Mouse (Mus musculus) MEL (cell line): ENCODE measurements around the gene 3110082I17Rik. TPM values are rescaled to one million over a fixed set of nuclear protein-coding genes. Genes with fewer than 3 reads are reported as not detected.

Source experiments
- DNase-seq: peaks from one replicate; pipeline ENCODE4 v3.0.0; 2011; ENCODE audit warnings: low read depth, low spot score
- H3K27ac ChIP-seq: 2 replicates; pipeline ENCODE4 v1.5.1; 2012; ENCODE audit warnings: low read depth, mild to moderate bottlenecking, control low read depth, low read length, moderate library complexity; ENCODE audit not compliant: control insufficient read depth
- H3K27me3 ChIP-seq, 2 experiments: fragments of 150-350 bp in 1 of 2; sonication (generic) in 1 of 2; 2 replicates each; pipeline ENCODE4 v1.6.1; 2012; ENCODE audit warnings: low read length in 2 of 2, mild to moderate bottlenecking in 2 of 2, improper control_type of control experiment in 1 of 2, moderate library complexity in 1 of 2; ENCODE audit not compliant: insufficient read depth in 2 of 2, control insufficient read depth in 1 of 2
- H3K36me3 ChIP-seq, 2 experiments: 2 replicates each; pipeline ENCODE4 v1.6.1; 2012 to 2014; ENCODE audit warnings: low read length in 2 of 2, improper control_type of control experiment in 1 of 2, inconsistent platforms in 1 of 2, mild to moderate bottlenecking in 1 of 2; ENCODE audit not compliant: insufficient read depth in 2 of 2, control insufficient read depth in 1 of 2
- H3K4me1 ChIP-seq, 2 experiments: fragments of 150-350 bp in 1 of 2; sonication (generic) in 1 of 2; 2 replicates each; pipeline ENCODE4 v1.6.1; 2012; ENCODE audit warnings: low read length in 2 of 2, improper control_type of control experiment in 1 of 2, mild to moderate bottlenecking in 1 of 2; ENCODE audit not compliant: insufficient read depth in 2 of 2, control insufficient read depth in 1 of 2
- H3K4me3 ChIP-seq, 2 experiments: fragments of 150-350 bp in 1 of 2; sonication (generic) in 1 of 2; 2 replicates each; pipeline ENCODE4 v1.5.1; 2012; ENCODE audit warnings: low read depth in 2 of 2, low read length in 2 of 2, mild to moderate bottlenecking in 2 of 2, moderate library complexity in 2 of 2, control low read depth in 1 of 2, improper control_type of control experiment in 1 of 2; ENCODE audit not compliant: control insufficient read depth in 1 of 2, insufficient read depth in 1 of 2
- H3K79me2 ChIP-seq: 2 replicates; pipeline ENCODE4 v1.6.1; 2012; ENCODE audit warnings: mild to moderate bottlenecking, low read length, moderate library complexity; ENCODE audit not compliant: control insufficient read depth, poor library complexity, insufficient read depth
- H3K9ac ChIP-seq: 2 replicates; pipeline ENCODE4 v1.6.1; 2012; ENCODE audit warnings: low read depth, mild to moderate bottlenecking, control low read depth, low read length, moderate library complexity; ENCODE audit not compliant: control insufficient read depth, poor library complexity, severe bottlenecking
- H3K9me3 ChIP-seq: fragments of 150-350 bp; sonication (generic); replicated peaks from 2 replicates; pipeline ENCODE4 v1.6.1; 2012; ENCODE audit warnings: mild to moderate bottlenecking, low read length, improper control_type of control experiment, moderate library complexity; ENCODE audit not compliant: insufficient read depth
- ELF1 ChIP-seq: IDR thresholded peaks from 2 replicates; pipeline ENCODE4 v1.6.1; 2014; ENCODE audit warnings: low read depth, mild to moderate bottlenecking, inconsistent platforms, low read length, improper control_type of control experiment, moderate library complexity
- ETS1 ChIP-seq: IDR thresholded peaks from 2 replicates; pipeline ENCODE4 v1.6.1; 2012; ENCODE audit warnings: low read depth, mild to moderate bottlenecking, inconsistent platforms, low read length, improper control_type of control experiment, moderate library complexity
- HCFC1 ChIP-seq: IDR thresholded peaks from 2 replicates; pipeline ENCODE4 v1.6.1; 2012; ENCODE audit warnings: low read depth, mild to moderate bottlenecking, inconsistent platforms, low read length, improper control_type of control experiment, moderate library complexity
- JUND ChIP-seq: IDR thresholded peaks from 2 replicates; pipeline ENCODE4 v1.6.1; 2011; ENCODE audit warnings: low read depth, mild to moderate bottlenecking, improper control_type of control experiment, low read length
- KAT2A ChIP-seq: conservative IDR thresholded peaks from 2 replicates; pipeline ENCODE4 v1.6.1; 2012; ENCODE audit warnings: low read depth, low read length, improper control_type of control experiment, inconsistent platforms
- MAZ ChIP-seq: IDR thresholded peaks from 2 replicates; pipeline ENCODE4 v1.6.1; 2012; ENCODE audit warnings: low read depth, mild to moderate bottlenecking, inconsistent platforms, low read length, improper control_type of control experiment
- MXI1 ChIP-seq: IDR thresholded peaks from 2 replicates; pipeline ENCODE4 v1.6.1; 2011; ENCODE audit warnings: mild to moderate bottlenecking, low read depth, low read length, improper control_type of control experiment
- MYB ChIP-seq: IDR thresholded peaks from 2 replicates; pipeline ENCODE4 v1.6.1; 2011; ENCODE audit warnings: mild to moderate bottlenecking, low read depth, low read length, improper control_type of control experiment
- MYC ChIP-seq: IDR thresholded peaks from 2 replicates; pipeline ENCODE4 v1.6.1; 2011; ENCODE audit warnings: low read depth, mild to moderate bottlenecking, low read length, improper control_type of control experiment, moderate library complexity
- NRF1 ChIP-seq: IDR thresholded peaks from 2 replicates; pipeline ENCODE4 v1.6.1; 2014; ENCODE audit warnings: low read depth, mild to moderate bottlenecking, inconsistent platforms, low read length, improper control_type of control experiment, moderate library complexity; ENCODE audit not compliant: poor library complexity, insufficient read depth, severe bottlenecking
- POLR2A ChIP-seq, 2 experiments: IDR thresholded peaks; 2 replicates each; pipeline ENCODE4 v1.6.1; 2011 to 2012; ENCODE audit warnings: low read length in 2 of 2, mild to moderate bottlenecking in 2 of 2, control low read depth in 1 of 2, improper control_type of control experiment in 1 of 2, low read depth in 1 of 2, moderate library complexity in 1 of 2; ENCODE audit not compliant: control insufficient read depth in 1 of 2, insufficient read depth in 1 of 2, poor library complexity in 1 of 2
- POLR2AphosphoS5 ChIP-seq: IDR thresholded peaks from 2 replicates; pipeline ENCODE4 v1.6.1; 2012; ENCODE audit warnings: low read depth, borderline replicate concordance, mild to moderate bottlenecking, inconsistent platforms, low read length, moderate library complexity, mixed read lengths
- SIN3A ChIP-seq: IDR thresholded peaks from 2 replicates; pipeline ENCODE4 v1.6.1; 2012; ENCODE audit warnings: low read length, improper control_type of control experiment, inconsistent platforms
- TCF12 ChIP-seq: IDR thresholded peaks from 2 replicates; pipeline ENCODE4 v1.6.1; 2014; ENCODE audit warnings: low read depth, mild to moderate bottlenecking, inconsistent platforms, low read length, improper control_type of control experiment, moderate library complexity
- USF1 ChIP-seq: IDR thresholded peaks from 2 replicates; pipeline ENCODE4 v1.6.1; 2014; ENCODE audit warnings: low read depth, mild to moderate bottlenecking, inconsistent platforms, low read length, improper control_type of control experiment, moderate library complexity
- ZNF384 ChIP-seq: IDR thresholded peaks from 2 replicates; pipeline ENCODE4 v1.6.1; 2012; ENCODE audit warnings: low read depth, mild to moderate bottlenecking, inconsistent platforms, low read length, improper control_type of control experiment
- polyA plus RNA-seq, 2 experiments: library from polyadenylated mRNA; stranded (reverse) in 1 of 2; unstranded in 1 of 2; fragments of >175 nt in 1 of 2; fragments of >200 nt in 1 of 2; gene quantifications; 2 replicates each; pipeline versions ENCODE4 v1.2.1 to v1.2.4; 2012; ENCODE audit warnings: low replicate concordance in 2 of 2, low read depth in 1 of 2; ENCODE audit not compliant: insufficient read length in 2 of 2, insufficient read depth in 1 of 2, missing spikeins in 1 of 2
- total RNA-seq: library from RNA; depleted of rRNA; stranded (reverse); fragments of 300-350 nt; gene quantifications from 2 replicates; pipeline ENCODE4 v1.2.3, GENCODE M21; 2012

The 3110082I17Rik gene
- total and polyA plus RNA-seq, 3 experiments, result 58.1 to 79.5 TPM; not detected in 1

GRCm38 (mm10) chr5:139325395-139325966, 134.8 kb downstream of the 3110082I17Rik start, which contains the start of gene Adap1 (continued):
- TF ChIP-seq MAZ, result no peak
- 0 out of 2 replicates have a peak, but pooled peaks have one; percentile 44 for TF ChIP-seq SIN3A
- TF ChIP-seq KAT2A, result no peak

DNA sequence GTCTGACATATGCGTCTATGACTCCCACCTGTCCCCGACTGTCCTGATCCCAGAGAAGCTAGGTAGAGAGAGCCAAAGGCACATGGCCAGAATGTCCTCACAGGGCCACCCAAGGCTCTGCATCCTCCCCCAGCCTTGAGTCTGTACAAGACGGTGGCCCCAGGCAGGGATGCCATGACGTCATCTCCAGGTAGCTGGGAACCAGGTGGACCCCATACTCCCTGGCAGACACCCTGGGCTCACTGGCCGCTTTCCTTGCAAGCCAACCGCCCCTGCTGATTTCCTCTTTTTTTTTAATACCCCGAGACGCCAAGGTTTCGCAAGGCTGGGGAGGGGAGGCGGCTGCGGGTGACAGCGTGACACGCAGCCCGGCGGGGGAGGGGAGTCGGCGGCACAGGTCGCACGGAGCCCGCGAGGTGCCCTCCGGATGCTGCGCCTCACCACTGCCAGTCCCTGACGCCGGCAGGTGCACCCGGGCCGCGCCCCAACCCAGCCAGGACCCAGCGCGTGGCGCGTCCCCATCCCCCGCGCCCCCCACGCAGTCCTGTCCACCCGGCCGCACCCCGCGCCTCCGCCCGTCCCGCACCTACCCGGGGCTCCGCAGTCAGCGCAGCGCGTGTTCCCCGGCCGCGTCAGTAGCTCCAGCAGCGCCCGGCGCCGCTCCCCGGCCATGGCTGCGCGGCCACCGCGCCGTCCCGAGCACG, 135.5 kb downstream of the 3110082I17Rik start:
- DNase-seq, result peak; percentile 65
- Histone ChIP-seq H3K27ac (peak overlapping the region; percentile 35; the same call in 1 of the 2 replicates), H3K4me3 (peak overlapping the region; percentile 63 to 80), H3K27me3 (no peaks in the 10 kb centered on the region), H3K79me2 (peaks cover 14% of the 10 kb centered on the region), H3K9ac (peak overlapping the region; percentile 80), H3K36me3 (peaks cover 0 to 4% of the 10 kb centered on the region in 2 experiments; a peak in 2 of 4 replicates), H3K4me1 (peaks cover 3 to 27% of the 10 kb centered on the region in 2 experiments; a peak in 3 of 4 replicates), H3K9me3 (no peaks in the 10 kb centered on the region)
- TF ChIP-seq MYB (no peak), MXI1 (0 out of 2 replicates have a peak, but pooled peaks have one; percentile 38), SIN3A (0 out of 2 replicates have a peak, but pooled peaks have one; percentile 32), TCF12 (0 out of 2 replicates have a peak, but pooled peaks have one; percentile 3), ZNF384 (peak; percentile 63; the same call in 1 of the 2 replicates), POLR2AphosphoS5 (no peak)

GRCm38 (mm10) chr5:139324045-139324491, 136.3 kb downstream of the 3110082I17Rik start:
- Histone ChIP-seq H3K9ac (peak overlapping the region; percentile 80), H3K4me1 (peaks cover 3 to 27% of the 10 kb centered on the region in 2 experiments; a peak in 3 of 4 replicates), H3K9me3 (no peaks in the 10 kb centered on the region), H3K27me3 (no peaks in the 10 kb centered on the region), H3K79me2 (peaks cover 14% of the 10 kb centered on the region), H3K27ac (no peak overlapping the region), H3K4me3 (peak overlapping the region; percentile 63 to 80; a peak in 3 of 4 replicates), H3K36me3 (peaks cover 0 to 4% of the 10 kb centered on the region in 2 experiments; a peak in 2 of 4 replicates)
- TF ChIP-seq NRF1, result no peak
- TF ChIP-seq MYC, result no peak
- TF ChIP-seq KAT2A, result no peak
- TF ChIP-seq ZNF384, result no peak
- TF ChIP-seq ELF1, result no peak
- no peak for TF ChIP-seq POLR2AphosphoS5
- no peak for TF ChIP-seq POLR2A (IDR thresholded peaks at IDR 0.05; ENCODE audit: control insufficient read depth in 1 of 2, insufficient read depth in 1 of 2, low read depth in 1 of 2, low read length in 2 of 2, poor library complexity in 1 of 2)
- no peak for TF ChIP-seq ETS1
- TF ChIP-seq TCF12, result no peak
- TF ChIP-seq JUND, result no peak
- TF ChIP-seq USF1, result no peak
- no peak for TF ChIP-seq HCFC1
- DNase-seq, result peak; percentile 16
